Mouse (Mus musculus) forebrain, embryonic 11.5 days (tissue): ENCODE data around the gene Syt3. TPM values are rescaled to one million over a fixed set of nuclear protein-coding genes. Genes with fewer than 3 reads are reported as not detected.
A peak's percentile ranks its signal among the peaks of the same experiment; 100 is the strongest.

Experiments used
- ATAC-seq: fragments of 200-750 bp; cut with Nextera tagmentation; replicated peaks from 2 replicates; pipeline ENCODE4 v1.8.0; 2017; ENCODE audit warnings: moderate TSS enrichment; ENCODE audit not compliant: low FRiP score
- DNase-seq: peaks from one replicate; pipeline ENCODE4 v3.0.0-alpha.2; 2017; ENCODE audit warnings: low spot score
- H3K27ac ChIP-seq: fragments of 300-500 bp; sonication (generic); 2 replicates; pipeline ENCODE4 v1.5.1; 2014; ENCODE audit warnings: low read depth, low read length
- H3K27me3 ChIP-seq: fragments of 300-500 bp; sonication (generic); 2 replicates; pipeline ENCODE4 v1.6.1; 2014; ENCODE audit warnings: mild to moderate bottlenecking, low read length, mixed read lengths; ENCODE audit not compliant: control insufficient read depth, insufficient read depth
- H3K36me3 ChIP-seq: fragments of 300-500 bp; sonication (generic); 2 replicates; pipeline ENCODE4 v1.6.1; 2014; ENCODE audit warnings: mild to moderate bottlenecking, low read length, moderate library complexity, mixed read lengths; ENCODE audit not compliant: control insufficient read depth, insufficient read depth
- H3K4me1 ChIP-seq: fragments of 300-500 bp; sonication (generic); replicated peaks from 2 replicates; pipeline ENCODE4 v1.6.1; 2014; ENCODE audit warnings: low read length, mixed read lengths; ENCODE audit not compliant: control insufficient read depth, insufficient read depth
- H3K4me2 ChIP-seq: fragments of 300-500 bp; sonication (generic); 2 replicates; pipeline ENCODE4 v1.6.1; 2014; ENCODE audit warnings: low read depth, mild to moderate bottlenecking, low read length, moderate library complexity, mixed read lengths; ENCODE audit not compliant: severe bottlenecking
- H3K4me3 ChIP-seq: fragments of 300-500 bp; sonication (generic); 2 replicates; pipeline ENCODE4 v1.5.1; 2014; ENCODE audit warnings: low read depth, low read length
- H3K9ac ChIP-seq: fragments of 300-500 bp; sonication (generic); 2 replicates; pipeline ENCODE4 v1.6.1; 2014; ENCODE audit warnings: low read length
- H3K9me3 ChIP-seq: fragments of 300-500 bp; sonication (generic); 2 replicates; pipeline ENCODE4 v1.6.1; 2016; ENCODE audit warnings: low read length, mixed read lengths; ENCODE audit not compliant: control insufficient read depth
- WGBS: fragments of 180-500 bp; shearing (Covaris S2); extraction: QIAGEN DNeasy Blood & Tissue Kit; methylation state at CpG from one replicate; pipeline ENCODE4 v1.1.7; 2014; 5-methylcytosine and 5-hydroxymethylcytosine counted together
- polyA plus RNA-seq: library from polyadenylated mRNA; unstranded; fragments of >200 nt; fragmentation: Nextera tagmentation; extraction: Ambion mirVana; gene quantifications from 2 replicates; pipeline ENCODE4 v1.2.1, GENCODE M21; 2014

The Syt3 gene
- 3.2 and 4.0 TPM in 2 replicates for polyA plus RNA-seq

DNA sequence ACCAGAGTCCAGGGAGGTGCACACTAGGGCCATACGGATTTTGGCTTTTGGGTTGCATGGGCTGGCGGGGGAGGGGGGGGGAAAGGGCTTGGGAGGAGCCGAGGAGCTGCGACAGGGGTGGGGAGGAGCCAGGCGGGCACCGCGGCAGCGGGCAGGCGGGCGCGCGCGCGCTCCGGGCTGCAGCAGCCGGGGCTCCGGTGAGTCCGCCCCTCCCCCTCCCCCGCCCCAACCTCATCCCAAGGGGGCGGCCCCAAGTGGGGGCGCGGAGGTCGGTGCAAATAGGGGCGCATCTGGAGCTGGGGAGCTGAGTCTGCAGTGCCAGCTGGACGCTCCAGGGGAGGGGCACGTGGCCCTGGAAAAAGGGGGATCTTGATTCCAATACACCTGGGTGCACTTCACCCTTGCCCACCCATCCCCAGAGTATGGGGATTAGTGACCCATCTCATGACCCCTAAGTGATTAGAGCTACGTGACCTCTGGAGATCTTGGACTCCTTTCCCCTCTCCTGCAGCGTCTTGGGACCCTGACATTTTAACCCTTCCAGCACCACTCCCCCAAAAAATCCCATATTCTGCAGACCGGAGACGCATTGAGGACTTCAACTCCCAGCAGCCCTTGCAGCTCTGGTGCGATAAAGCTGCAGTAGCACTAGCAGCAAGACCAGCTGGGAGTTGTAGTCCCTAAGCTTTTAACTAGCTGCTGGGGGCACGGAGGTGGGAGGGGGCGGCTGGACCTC lies at the start of gene Syt3:
Gene Syt3, plus strand, starts transcription at position 123 of the 736 bp plus-strand sequence.
- Histone ChIP-seq H3K4me3 (peak within 1 kb of the TSS; percentile 46), H3K27me3 (no peaks in the 10 kb centered on the region; the same call in 1 of the 2 replicates), H3K9me3 (no peaks in the 10 kb centered on the region), H3K27ac (peak within 1 kb of the TSS; percentile 50; the same call in 1 of the 2 replicates), H3K36me3 (no peaks in the 10 kb centered on the region), H3K4me2 (peak within 1 kb of the TSS; percentile 89), H3K4me1 (peaks cover 5% of the 10 kb centered on the region; the same call in 1 of the 2 replicates), H3K9ac (peak within 1 kb of the TSS; percentile 57)
- ATAC-seq (peak; percentile 85), DNase-seq (peak; percentile 82)
- WGBS, result 0% methylated on average over 31 of the region's 33 CpGs

DNA sequence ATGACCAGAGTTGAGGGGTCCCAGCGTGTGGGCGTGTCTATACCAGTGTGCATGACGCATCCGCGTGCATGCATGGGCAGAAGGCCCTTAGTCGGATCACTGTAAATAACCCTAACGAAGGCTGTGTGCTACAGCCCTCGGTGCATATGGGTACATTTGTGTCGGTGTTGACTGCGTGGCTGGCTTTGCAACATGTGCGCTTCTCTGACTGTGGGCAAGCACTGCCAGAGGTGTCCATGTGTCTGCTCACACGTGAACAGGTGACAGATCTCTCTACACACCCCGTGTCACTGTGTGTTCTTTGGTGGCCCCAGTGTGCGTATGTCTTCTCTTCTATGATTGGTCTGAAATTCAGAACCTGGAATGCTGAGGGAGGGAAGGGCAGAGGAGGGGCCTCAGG lies 49.8 kb upstream of the Syt3 start:
- Histone ChIP-seq H3K9me3 (no peaks in the 10 kb centered on the region), H3K27ac (no peak overlapping the region), H3K4me2 (no peak overlapping the region), H3K9ac (no peak overlapping the region), H3K27me3 (peaks cover 40% of the 10 kb centered on the region), H3K36me3 (no peaks in the 10 kb centered on the region), H3K4me1 (peaks cover 6% of the 10 kb centered on the region), H3K4me3 (no peak overlapping the region)
- WGBS, result 77% methylated on average over 14 of the region's 14 CpGs
- ATAC-seq (no peak), DNase-seq (no peak)

DNA sequence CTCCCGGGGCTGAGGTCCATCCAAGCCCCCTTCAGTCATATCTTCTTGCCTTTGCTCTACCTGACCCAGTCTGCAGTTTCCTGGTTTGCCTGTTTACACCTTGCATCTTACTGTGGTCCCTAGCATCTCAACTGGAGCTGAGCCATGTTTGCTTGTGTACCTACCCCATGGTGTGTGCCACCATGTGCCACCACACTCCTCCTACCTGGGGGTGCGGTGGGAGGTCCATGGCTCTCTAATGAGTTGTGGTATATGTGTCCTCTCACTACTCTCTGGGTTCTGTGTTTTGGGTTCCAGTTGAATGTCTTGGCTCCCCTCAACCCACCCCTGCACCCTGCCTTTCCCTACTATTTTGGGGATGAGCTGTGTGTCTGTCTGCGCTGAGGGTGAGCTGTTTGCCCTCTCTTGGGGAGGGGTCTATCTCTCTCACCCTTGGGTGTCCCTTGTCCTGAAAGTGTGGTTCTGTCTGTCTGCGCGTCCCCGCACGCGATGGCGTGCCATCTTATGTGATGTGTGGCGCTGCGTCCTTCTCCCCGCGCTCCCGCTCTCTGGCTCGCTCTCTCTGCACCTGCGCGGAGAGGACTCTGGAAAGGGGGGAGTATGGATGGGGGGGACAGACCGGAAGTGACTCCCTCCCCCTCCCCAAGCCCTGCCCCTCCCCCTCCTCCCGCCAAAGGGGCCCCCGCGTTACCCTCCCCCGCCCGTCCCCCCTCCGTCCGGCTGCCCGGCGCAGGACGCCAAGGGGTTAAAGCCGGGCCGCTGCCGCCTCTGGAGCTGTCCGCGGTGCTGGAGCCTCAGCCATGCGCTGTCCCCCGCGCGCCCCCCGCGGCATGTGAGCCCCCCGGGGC lies 48.6 kb upstream of the Syt3 start:
- peak overlapping the region; percentile 39 for H3K9ac ChIP-seq
- H3K27ac ChIP-seq, result no peak overlapping the region
- ATAC-seq (peak; percentile 56; the same call in 1 of the 2 replicates), DNase-seq (peak; percentile 84)
- H3K27me3 ChIP-seq, result peaks cover 43% of the 10 kb centered on the region
- H3K4me2 ChIP-seq, result peak overlapping the region; percentile 80
- no peaks in the 10 kb centered on the region for H3K36me3 ChIP-seq
- 4% methylated on average over 21 of the region's 40 CpGs for WGBS
- H3K9me3 ChIP-seq, result no peaks in the 10 kb centered on the region
- peak overlapping the region; percentile 46 for H3K4me3 ChIP-seq
- H3K4me1 ChIP-seq, result peaks cover 6% of the 10 kb centered on the region

DNA sequence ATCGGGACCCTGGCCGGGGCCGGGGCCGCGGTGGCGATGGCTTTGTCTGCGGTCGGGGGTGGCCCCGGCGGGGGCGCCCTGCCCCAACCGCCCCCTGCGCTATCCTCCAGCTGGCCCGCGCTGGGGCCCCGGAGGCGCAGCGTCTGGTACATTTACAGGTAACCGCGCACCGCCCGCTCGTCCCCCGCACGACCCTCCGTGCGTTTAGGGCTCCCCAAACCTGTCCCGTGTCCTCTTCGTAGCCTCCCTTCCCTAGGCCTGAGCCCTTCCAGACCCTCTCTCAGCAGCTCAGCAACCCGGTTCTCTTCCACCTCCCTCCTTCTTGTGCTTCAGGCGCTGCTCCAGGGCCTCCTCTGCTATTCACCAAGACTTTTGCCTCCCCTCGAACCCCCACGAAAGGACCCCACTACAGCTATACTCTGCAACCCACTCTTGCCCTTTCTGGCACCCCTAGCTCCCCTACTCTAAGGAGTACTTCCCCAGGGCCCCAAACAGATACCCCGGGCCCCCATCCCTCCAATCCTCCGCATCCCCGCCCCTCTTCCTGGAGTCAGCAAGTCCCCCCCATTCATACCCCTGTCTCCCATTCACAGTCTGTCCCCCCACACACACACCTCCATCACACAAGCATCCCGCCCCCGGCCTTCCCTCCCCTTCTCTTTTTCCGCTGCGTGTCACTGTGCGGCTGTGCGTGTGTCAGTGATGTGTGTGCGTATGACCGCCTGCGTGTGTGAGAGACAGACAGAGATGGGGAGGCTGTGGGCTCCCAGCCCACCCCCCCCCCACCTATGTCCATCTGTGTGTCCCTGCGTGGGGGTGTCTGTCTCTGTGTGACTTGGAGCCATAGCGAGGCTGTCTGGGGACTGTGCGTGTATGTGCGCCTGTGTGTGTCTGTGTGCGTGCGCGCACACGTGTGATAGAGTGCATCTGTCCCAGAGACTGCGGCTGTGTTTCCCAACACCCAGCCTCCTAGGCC lies 47.6 kb upstream of the Syt3 start:
- Histone ChIP-seq H3K27me3 (peaks cover 43% of the 10 kb centered on the region), H3K36me3 (no peaks in the 10 kb centered on the region), H3K4me1 (peaks cover 6% of the 10 kb centered on the region), H3K27ac (no peak overlapping the region), H3K4me2 (peak overlapping the region; percentile 80), H3K4me3 (peak overlapping the region; percentile 46), H3K9me3 (no peaks in the 10 kb centered on the region), H3K9ac (peak overlapping the region; percentile 39)
- 1% methylated on average over 39 of the region's 54 CpGs for WGBS
- DNase-seq (no peak), ATAC-seq (no peak; the same call in 1 of the 2 replicates)

DNA sequence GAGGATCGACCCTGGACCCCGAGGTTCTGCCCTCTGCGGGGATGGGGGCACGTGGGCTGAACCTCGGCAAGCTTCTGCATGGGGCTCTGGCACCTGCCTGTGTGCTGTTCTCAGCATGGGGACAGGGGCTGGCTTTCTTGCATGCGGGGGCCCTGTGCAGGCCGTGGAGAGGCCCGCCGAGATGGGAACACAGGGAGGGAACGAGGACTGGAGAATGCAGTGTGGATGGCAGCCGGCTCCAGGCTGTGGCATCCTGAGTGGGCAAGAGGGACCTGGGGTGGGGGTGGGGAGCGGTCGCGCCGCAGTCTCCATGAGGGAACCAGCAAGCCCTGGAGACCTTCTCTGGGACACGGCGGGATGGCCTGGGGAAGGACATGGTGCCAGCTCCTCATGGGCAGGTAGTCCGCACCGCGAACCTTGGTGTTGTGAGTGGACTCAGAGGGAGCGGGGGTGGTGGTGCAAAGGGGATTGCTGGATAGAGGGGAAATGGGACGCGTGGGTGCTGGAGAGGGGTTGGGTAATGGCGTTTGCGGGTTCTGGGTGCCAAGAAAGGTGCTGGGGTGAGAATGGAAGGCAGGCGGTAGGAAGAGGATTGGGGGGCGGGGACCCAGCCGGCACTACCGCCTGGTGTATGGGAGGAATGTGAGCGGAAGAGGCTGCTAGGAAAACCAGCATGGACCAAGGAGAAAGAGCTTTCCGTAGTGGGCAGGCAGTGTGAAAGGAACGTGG lies 46.6 kb upstream of the Syt3 start:
- H3K27ac ChIP-seq, result no peak overlapping the region
- WGBS, result 2% methylated on average over 32 of the region's 32 CpGs
- ATAC-seq, result no peak
- H3K4me2 ChIP-seq, result peak overlapping the region; percentile 80; the same call in 1 of the 2 replicates
- no peak overlapping the region for H3K9ac ChIP-seq
- H3K4me1 ChIP-seq, result peaks cover 6% of the 10 kb centered on the region
- no peaks in the 10 kb centered on the region for H3K36me3 ChIP-seq
- peaks cover 43% of the 10 kb centered on the region for H3K27me3 ChIP-seq
- no peaks in the 10 kb centered on the region for H3K9me3 ChIP-seq
- no peak for DNase-seq
- H3K4me3 ChIP-seq, result peak overlapping the region; percentile 46

DNA sequence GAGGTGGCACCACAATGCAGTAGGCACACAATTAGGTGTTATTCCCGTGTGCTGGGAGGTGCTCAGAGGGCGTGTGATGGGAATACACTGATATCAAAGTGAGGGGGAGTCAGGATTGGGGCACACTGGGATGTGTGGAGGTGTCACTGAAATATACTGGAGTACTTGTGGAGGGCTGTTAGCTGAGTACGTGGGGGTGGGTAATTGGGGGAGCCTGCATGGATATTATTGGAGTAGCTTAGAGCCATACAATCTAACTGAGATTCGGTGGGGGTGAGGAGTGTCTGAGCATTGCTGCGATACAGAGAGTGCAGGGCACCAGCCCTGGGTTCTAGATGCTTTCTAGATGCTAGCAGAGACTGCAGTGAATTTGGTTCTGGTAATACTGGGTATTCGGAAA lies 43.7 kb upstream of the Syt3 start:
- Histone ChIP-seq H3K4me2 (no peak overlapping the region), H3K4me1 (peaks cover 6% of the 10 kb centered on the region), H3K27ac (no peak overlapping the region), H3K4me3 (no peak overlapping the region), H3K27me3 (peaks cover 35% of the 10 kb centered on the region), H3K9me3 (no peaks in the 10 kb centered on the region), H3K9ac (no peak overlapping the region), H3K36me3 (no peaks in the 10 kb centered on the region)
- 79% methylated on average over 6 of the region's 6 CpGs for WGBS
- ATAC-seq (no peak), DNase-seq (no peak)

DNA sequence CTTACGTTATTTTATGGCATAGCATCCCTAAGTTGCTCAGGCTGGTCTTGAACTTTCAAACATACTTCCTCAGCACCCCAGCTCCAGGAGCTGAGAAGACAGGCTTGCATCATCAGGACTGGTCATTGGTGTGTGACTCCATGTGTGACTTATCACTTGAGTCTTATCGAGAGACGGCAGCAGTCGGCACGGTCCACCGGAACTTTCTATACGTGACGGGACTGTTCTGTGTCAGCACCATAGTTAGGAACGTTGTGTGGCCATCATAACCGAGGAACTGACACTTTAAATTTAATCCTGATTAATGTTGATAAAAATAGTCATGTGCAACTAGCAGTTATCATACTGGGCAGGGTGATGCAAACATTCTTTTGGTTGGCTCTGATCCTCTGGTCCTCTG lies 42.8 kb upstream of the Syt3 start:
- H3K27ac ChIP-seq, result no peak overlapping the region
- peaks cover 1% of the 10 kb centered on the region; the same call in 1 of the 2 replicates for H3K4me1 ChIP-seq
- WGBS, result 92% methylated on average over 10 of the region's 10 CpGs
- H3K27me3 ChIP-seq, result peaks cover 26% of the 10 kb centered on the region
- ATAC-seq, result no peak
- no peak overlapping the region for H3K9ac ChIP-seq
- H3K36me3 ChIP-seq, result no peaks in the 10 kb centered on the region
- H3K4me3 ChIP-seq, result no peak overlapping the region
- H3K9me3 ChIP-seq, result no peaks in the 10 kb centered on the region
- DNase-seq, result no peak
- no peak overlapping the region for H3K4me2 ChIP-seq
